8 mouse cellular contexts compared by ENCODE assay signal in the genomic region with DNA sequence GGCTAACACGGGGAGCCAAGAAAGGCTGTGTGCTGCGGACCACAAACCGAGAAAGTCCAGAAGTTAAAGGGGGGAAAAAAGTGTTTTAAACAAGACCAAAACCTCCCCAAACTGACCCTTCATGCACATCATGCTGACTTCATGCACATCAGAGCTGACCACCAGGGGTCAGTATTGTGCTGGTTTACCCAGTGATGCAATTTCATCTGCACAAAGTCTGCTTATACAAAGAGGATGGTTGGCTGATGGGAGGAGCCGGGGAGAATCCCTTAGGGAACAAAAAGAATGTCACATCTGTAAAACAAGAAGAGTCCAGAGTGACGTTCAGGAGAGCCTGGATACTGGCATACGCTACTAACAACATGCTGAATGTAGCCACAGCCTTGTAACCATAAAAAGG. TPM values are rescaled to one million over a fixed set of nuclear protein-coding genes. Genes with fewer than 3 reads are reported as not detected.
DNase-seq lines count a peak whose midpoint lies in the region; ATAC-seq and TF ChIP-seq lines count a peak whose summit lies in the region.

No protein-coding gene starts in this region.

- no peak for TF ChIP-seq POLR2A in MEL (IDR thresholded peaks at IDR 0.05; ENCODE audit: control insufficient read depth in 1 of 2, insufficient read depth in 1 of 2, low read depth in 1 of 2, low read length in 2 of 2, poor library complexity in 1 of 2)
- no peak for TF ChIP-seq POLR2A in embryonic fibroblast, embryonic 13.5 days (IDR thresholded peaks at IDR 0.05; ENCODE audit: low read depth, low read length)

- peaks cover 21 to 48% of the 10 kb centered on the region in 2 experiments for H3K4me1 ChIP-seq in MEL (ENCODE audit: control insufficient read depth in 1 of 2, insufficient read depth in 2 of 2, low read length in 2 of 2)
- H3K4me1 ChIP-seq in embryonic fibroblast, embryonic 13.5 days (ENCODE audit: control insufficient read depth, insufficient read depth, low read length), result no peaks in the 10 kb centered on the region

- peak; percentile 94 for TF ChIP-seq RAD21 in MEL (IDR thresholded peaks at IDR 0.05; ENCODE audit: low read depth, low read length)

- H3K4me3 ChIP-seq in MEL (ENCODE audit: control insufficient read depth in 1 of 2, insufficient read depth in 1 of 2, low read depth in 2 of 2, low read length in 2 of 2) (no peak overlapping the region), macrophage (ENCODE audit: inconsistent target) (no peak overlapping the region)
- H3K4me3 ChIP-seq in embryonic fibroblast, embryonic 13.5 days (ENCODE audit: insufficient read depth, low read length), result no peak overlapping the region

- DNase-seq in MEL (ENCODE audit: low read depth, low spot score), result peak; percentile 91
- peak; percentile 73 to 83 for DNase-seq in adrenal gland, postnatal 36 days
- peak; percentile 75 to 87 for DNase-seq in heart, postnatal 14 days
- peak; percentile 74 to 88 for DNase-seq in left cerebral cortex, adult 18-20 months (ENCODE audit: low spot score in 2 of 2)
- DNase-seq in skeletal muscle tissue, adult 2 months (ENCODE audit: low read depth, low spot score), result peak; percentile 50

- H3K9me3 ChIP-seq in MEL (replicated peaks; ENCODE audit: insufficient read depth, low read length), result no peaks in the 10 kb centered on the region

- no peaks in the 10 kb centered on the region for H3K27me3 ChIP-seq in MEL (ENCODE audit: control insufficient read depth in 1 of 2, insufficient read depth in 2 of 2, low read length in 2 of 2)

- intact Hi-C loops in heart, postnatal 14 days (cut with DNase I), result loop anchor here (1.0 to 5.0 kb wide), 3 partner anchors 62 to 327 kb away; a partner anchor contains a TSS

- ATAC-seq in activated CD4-positive, CD25-positive, alpha-beta regulatory T cell, adult 4 months, result no peak

- H3K79me2 ChIP-seq in MEL (ENCODE audit: control insufficient read depth, insufficient read depth, low read length, poor library complexity), result no peaks in the 10 kb centered on the region
- H3K79me2 ChIP-seq in macrophage (ENCODE audit: inconsistent target), result no peaks in the 10 kb centered on the region

- peaks cover 0 to 53% of the 10 kb centered on the region in 2 experiments; a peak in 2 of 4 replicates for H3K36me3 ChIP-seq in MEL (ENCODE audit: control insufficient read depth in 1 of 2, insufficient read depth in 2 of 2, low read length in 2 of 2)
- no peaks in the 10 kb centered on the region for H3K36me3 ChIP-seq in macrophage (ENCODE audit: inconsistent target)

- TF ChIP-seq CTCF in MEL (IDR thresholded peaks at IDR 0.05 in 2 of 3, conservative IDR thresholded peaks at IDR 0.05 in 1 of 3; ENCODE audit: control insufficient read depth in 1 of 3, insufficient read depth in 1 of 3, low read depth in 2 of 3, low read length in 3 of 3, poor library complexity in 1 of 3, severe bottlenecking in 1 of 3), result peak; percentile 84 to 93 (median 90)
- peak; percentile 39; the same call in 1 of the 2 replicates for TF ChIP-seq CTCF in embryonic fibroblast, embryonic 13.5 days (IDR thresholded peaks at IDR 0.05; ENCODE audit: borderline replicate concordance, insufficient read depth, low read length)

- no peak overlapping the region for H3K9ac ChIP-seq in MEL (ENCODE audit: control insufficient read depth, low read depth, low read length, poor library complexity, severe bottlenecking)

- TF ChIP-seq EP300 in MEL (IDR thresholded peaks at IDR 0.05; ENCODE audit: low read depth in 1 of 2, low read length in 2 of 2), result 0 out of 4 replicates have a peak, but pooled peaks of 1 of the 2 experiments have one; percentile 21

- H3K27ac ChIP-seq in MEL (ENCODE audit: control insufficient read depth, low read depth, low read length), result no peak overlapping the region
- no peak overlapping the region for H3K27ac ChIP-seq in embryonic fibroblast, embryonic 13.5 days (ENCODE audit: insufficient read depth, low read length)
- H3K27ac ChIP-seq in macrophage, result peak overlapping the region; percentile 66

- 33% methylated on average over 6 of the region's 6 CpGs for WGBS in macrophage (ENCODE audit: missing documents)

RNA-seq across cellular contexts. Expression of a gene that starts 10.8 kb away (rescaled TPM):
- total RNA-seq in MEL (2012; rRNA removed), result 0.35 and 0.56 TPM in 2 replicates
- polyA plus RNA-seq in MEL (2012; ENCODE audit: insufficient read depth in 1 of 2, insufficient read length in 2 of 2, low read depth in 1 of 2, low replicate concordance in 2 of 2, missing spikeins in 1 of 2) (1 to 10 TPM in 1 of 2 experiments, not detected in 1; 1.4 TPM), macrophage (2018) (0.52 to 1.5 TPM (median 1.4 TPM) in 3 replicates)
- 1 to 10 TPM in 1 of 2 experiments, under 1 TPM in 1; 0.36 to 1.5 TPM for total RNA-seq in adrenal gland, postnatal 36 days (2021)
- not detected in 2 replicates for polyA plus RNA-seq in embryonic fibroblast, embryonic 13.5 days (2011; ENCODE audit: insufficient read length, low read depth, missing spikeins)
- total RNA-seq in heart, postnatal 14 days (2021), result under 1 TPM in 1 of 2 experiments, not detected in 1; 0.29 TPM
- total RNA-seq in left cerebral cortex, adult 18-20 months (2021), result under 1 TPM in 1 of 2 experiments, not detected in 1; 0.72 TPM
- not detected for total RNA-seq in macrophage (2018; cell fraction: chromatin; rRNA removed)
- 1 to 10 TPM in 10 of 26 experiments, under 1 TPM in 15, not detected in 1; 0.17 to 2.1 (median 0.71) TPM for total RNA-seq in macrophage (2018; cell fraction: cytosol; rRNA removed)
- 1 to 10 TPM in 5 of 26 experiments, under 1 TPM in 9, not detected in 12; 0.31 to 5.2 (median 0.73) TPM for total RNA-seq in macrophage (2018; cell fraction: nucleus; rRNA removed)
- polyA plus RNA-seq in activated CD4-positive, CD25-positive, alpha-beta regulatory T cell, adult 4 months (2017; shearing (Covaris generic)), result under 1 TPM in 1 of 2 experiments, not detected in 1; 0.37 TPM

RNA-seq across cellular contexts. Expression of a gene that starts 24.4 kb away (rescaled TPM):
- 21.5 and 27.7 TPM in 2 replicates for total RNA-seq in MEL (2012; rRNA removed)
- polyA plus RNA-seq in MEL (2012; ENCODE audit: insufficient read depth in 1 of 2, insufficient read length in 2 of 2, low read depth in 1 of 2, low replicate concordance in 2 of 2, missing spikeins in 1 of 2) (10 to 100 TPM in 1 of 2 experiments, not detected in 1; 52.7 TPM), macrophage (2018) (10.8 to 16.6 TPM (median 14.5 TPM) in 3 replicates)
- total RNA-seq in adrenal gland, postnatal 36 days (2021), result under 1 TPM; 0.23 to 0.46 TPM
- polyA plus RNA-seq in embryonic fibroblast, embryonic 13.5 days (2011; ENCODE audit: insufficient read length, low read depth, missing spikeins), result not detected in 2 replicates
- total RNA-seq in heart, postnatal 14 days (2021), result under 1 TPM; 0.53 to 1.00 TPM
- total RNA-seq in left cerebral cortex, adult 18-20 months (2021), result under 1 TPM; 0.52 to 0.63 TPM
- total RNA-seq in macrophage (2018; cell fraction: chromatin; rRNA removed), result 10 to 100 TPM in 8 of 26 experiments, 1 to 10 TPM in 18; 1.0 to 22.0 (median 6.9) TPM
- total RNA-seq in macrophage (2018; cell fraction: cytosol; rRNA removed), result 10 to 100 TPM in 22 of 26 experiments, 1 to 10 TPM in 4; 7.6 to 58.7 (median 25.9) TPM
- total RNA-seq in macrophage (2018; cell fraction: nucleus; rRNA removed), result 10 to 100 TPM in 18 of 26 experiments, 1 to 10 TPM in 8; 5.2 to 57.1 (median 22.5) TPM
- polyA plus RNA-seq in activated CD4-positive, CD25-positive, alpha-beta regulatory T cell, adult 4 months (2017; shearing (Covaris generic)), result 10 to 100 TPM; 16.1 to 17.1 TPM

RNA-seq across cellular contexts. Expression of a gene that starts 27.3 kb away (rescaled TPM):
- total RNA-seq in MEL (2012; rRNA removed), result not detected in 2 replicates
- not detected for polyA plus RNA-seq in MEL (2012; ENCODE audit: insufficient read depth in 1 of 2, insufficient read length in 2 of 2, low read depth in 1 of 2, low replicate concordance in 2 of 2, missing spikeins in 1 of 2)
- not detected for total RNA-seq in adrenal gland, postnatal 36 days (2021)
- not detected in 2 replicates for polyA plus RNA-seq in embryonic fibroblast, embryonic 13.5 days (2011; ENCODE audit: insufficient read length, low read depth, missing spikeins)
- not detected for total RNA-seq in heart, postnatal 14 days (2021)
- total RNA-seq in left cerebral cortex, adult 18-20 months (2021), result not detected
- not detected for total RNA-seq in macrophage (2018; cell fraction: chromatin; rRNA removed)
- under 1 TPM in 20 of 26 experiments, not detected in 6; 0.14 to 0.61 (median 0.29) TPM for total RNA-seq in macrophage (2018; cell fraction: cytosol; rRNA removed)
- under 1 TPM in 1 of 26 experiments, not detected in 25; 0.94 TPM for total RNA-seq in macrophage (2018; cell fraction: nucleus; rRNA removed)
- 0.42 to 0.67 TPM in 2 of 3 replicates, not detected in the other for polyA plus RNA-seq in macrophage (2018)
- polyA plus RNA-seq in activated CD4-positive, CD25-positive, alpha-beta regulatory T cell, adult 4 months (2017; shearing (Covaris generic)), result not detected

RNA-seq across cellular contexts. Expression of a gene that starts 41.1 kb away (rescaled TPM):
- 0.13 and 0.19 TPM in 2 replicates for total RNA-seq in MEL (2012; rRNA removed)
- polyA plus RNA-seq in MEL (2012; ENCODE audit: insufficient read depth in 1 of 2, insufficient read length in 2 of 2, low read depth in 1 of 2, low replicate concordance in 2 of 2, missing spikeins in 1 of 2) (under 1 TPM in 1 of 2 experiments, not detected in 1; 0.68 TPM), macrophage (2018) (36.0 to 70.3 TPM (median 51.1 TPM) in 3 replicates)
- total RNA-seq in adrenal gland, postnatal 36 days (2021), result under 1 TPM; 0.13 to 0.23 TPM
- 0.19 TPM in 1 of 2 replicates, not detected in the other for polyA plus RNA-seq in embryonic fibroblast, embryonic 13.5 days (2011; ENCODE audit: insufficient read length, low read depth, missing spikeins)
- under 1 TPM; 0.10 to 0.20 TPM for total RNA-seq in heart, postnatal 14 days (2021)
- under 1 TPM; 0.09 to 0.12 TPM for total RNA-seq in left cerebral cortex, adult 18-20 months (2021)
- total RNA-seq in macrophage (2018; cell fraction: chromatin; rRNA removed), result 100 to 1,000 TPM in 1 of 26 experiments, 10 to 100 TPM in 23, 1 to 10 TPM in 2; 5.0 to 104 (median 38.2) TPM
- 10 to 100 TPM in 25 of 26 experiments, 1 to 10 TPM in 1; 8.4 to 75.4 (median 35.8) TPM for total RNA-seq in macrophage (2018; cell fraction: cytosol; rRNA removed)
- total RNA-seq in macrophage (2018; cell fraction: nucleus; rRNA removed), result 100 to 1,000 TPM in 6 of 26 experiments, 10 to 100 TPM in 20; 14.3 to 189 (median 63.5) TPM
- polyA plus RNA-seq in activated CD4-positive, CD25-positive, alpha-beta regulatory T cell, adult 4 months (2017; shearing (Covaris generic)), result 1 to 10 TPM in 1 of 2 experiments, under 1 TPM in 1; 0.60 to 1.2 TPM

RNA-seq across cellular contexts. Expression of a gene that starts 42.3 kb away (rescaled TPM):
- total RNA-seq in MEL (2012; rRNA removed), result not detected in 2 replicates
- polyA plus RNA-seq in MEL (2012; ENCODE audit: insufficient read depth in 1 of 2, insufficient read length in 2 of 2, low read depth in 1 of 2, low replicate concordance in 2 of 2, missing spikeins in 1 of 2), result under 1 TPM in 1 of 2 experiments, not detected in 1; 0.06 TPM
- under 1 TPM; 0.10 to 0.17 TPM for total RNA-seq in adrenal gland, postnatal 36 days (2021)
- 0.33 TPM in 1 of 2 replicates, not detected in the other for polyA plus RNA-seq in embryonic fibroblast, embryonic 13.5 days (2011; ENCODE audit: insufficient read length, low read depth, missing spikeins)
- under 1 TPM; 0.10 to 0.15 TPM for total RNA-seq in heart, postnatal 14 days (2021)
- not detected for total RNA-seq in left cerebral cortex, adult 18-20 months (2021)
- 1 to 10 TPM in 1 of 26 experiments, under 1 TPM in 9, not detected in 16; 0.31 to 2.1 (median 0.44) TPM for total RNA-seq in macrophage (2018; cell fraction: chromatin; rRNA removed)
- total RNA-seq in macrophage (2018; cell fraction: cytosol; rRNA removed), result 1 to 10 TPM in 4 of 26 experiments, under 1 TPM in 21, not detected in 1; 0.07 to 1.5 (median 0.23) TPM
- 1 to 10 TPM in 1 of 26 experiments, under 1 TPM in 19, not detected in 6; 0.17 to 2.4 (median 0.46) TPM for total RNA-seq in macrophage (2018; cell fraction: nucleus; rRNA removed)
- polyA plus RNA-seq in macrophage (2018), result 0.24 to 0.77 TPM in 2 of 3 replicates, not detected in the other
- not detected for polyA plus RNA-seq in activated CD4-positive, CD25-positive, alpha-beta regulatory T cell, adult 4 months (2017; shearing (Covaris generic))

Comparison
In these comparisons a context has a peak if more than half of its experiments do, and no peak if none do; other contexts are left out.
1. RNA of a gene that starts 24.4 kb away (total RNA-seq): 21.5 to 27.7 TPM in MEL; 0.53 to 1.00 TPM in heart, postnatal 14 days, 0.52 to 0.63 TPM in left cerebral cortex, adult 18-20 months and 0.23 to 0.46 TPM in adrenal gland, postnatal 36 days; every median in the first group is over 10 times any median in the second.
2. Peak in every context shown above with its lines, with median percentiles within 50 percentile points of each other: DNase-seq.